Mouse (Mus musculus) brain, embryonic 14.5 days (tissue): Measurements from ENCODE around the gene 9130204L05Rik. TPM values are rescaled to one million over a fixed set of nuclear protein-coding genes. Genes with fewer than 3 reads are reported as not detected.

Source experiments
- DNase-seq: peaks from one replicate; pipeline ENCODE4 v3.0.0-alpha.2; 2011; ENCODE audit warnings: low read depth
- CTCF ChIP-seq: fragments of 200-500 bp; IDR thresholded peaks from 2 replicates; pipeline ENCODE4 v1.5.1; 2012; ENCODE audit warnings: inconsistent platforms, mild to moderate bottlenecking, moderate library complexity, borderline replicate concordance; ENCODE audit not compliant: insufficient read depth, insufficient read length; ENCODE audit errors: extremely low read depth
- POLR2A ChIP-seq: fragments of 200-500 bp; IDR thresholded peaks from 2 replicates; pipeline ENCODE4 v1.6.1; 2012; ENCODE audit warnings: mild to moderate bottlenecking, inconsistent platforms, borderline replicate concordance; ENCODE audit not compliant: poor library complexity, insufficient read depth, insufficient read length, severe bottlenecking; ENCODE audit errors: extremely low read depth
- polyA plus RNA-seq: library from polyadenylated mRNA; depleted of rRNA; stranded (reverse); fragments of >200 nt; gene quantifications from 2 replicates; pipeline ENCODE4 v1.2.3, GENCODE M21; 2012; rRNA removed

9130204L05Rik gene
- polyA plus RNA-seq: not detected in 2 replicates

DNA sequence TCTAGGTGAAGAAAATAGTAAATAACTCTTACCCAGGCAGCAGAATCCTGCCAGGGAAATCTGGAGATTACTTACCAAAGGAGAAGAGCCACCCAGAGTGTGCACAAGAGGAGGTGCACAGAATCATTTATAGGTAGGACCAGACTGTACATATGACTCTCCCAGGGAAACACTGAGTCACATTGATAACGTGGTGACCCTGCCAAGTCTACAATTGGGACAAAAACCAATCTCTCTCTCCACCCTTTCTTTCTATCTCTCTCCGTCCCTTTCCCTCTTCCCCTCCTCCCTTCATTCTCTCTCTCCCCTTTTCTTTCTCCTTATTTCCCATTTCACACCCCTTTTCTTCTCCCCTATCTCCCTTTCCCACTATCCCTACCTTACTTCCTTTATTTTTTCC is at the start of gene 9130204L05Rik:
Gene 9130204L05Rik (minus strand): TSS at position 101 of the 400 bp plus-strand sequence.
- TF ChIP-seq CTCF (no peak), POLR2A (no peak)
- no peak for DNase-seq

DNA sequence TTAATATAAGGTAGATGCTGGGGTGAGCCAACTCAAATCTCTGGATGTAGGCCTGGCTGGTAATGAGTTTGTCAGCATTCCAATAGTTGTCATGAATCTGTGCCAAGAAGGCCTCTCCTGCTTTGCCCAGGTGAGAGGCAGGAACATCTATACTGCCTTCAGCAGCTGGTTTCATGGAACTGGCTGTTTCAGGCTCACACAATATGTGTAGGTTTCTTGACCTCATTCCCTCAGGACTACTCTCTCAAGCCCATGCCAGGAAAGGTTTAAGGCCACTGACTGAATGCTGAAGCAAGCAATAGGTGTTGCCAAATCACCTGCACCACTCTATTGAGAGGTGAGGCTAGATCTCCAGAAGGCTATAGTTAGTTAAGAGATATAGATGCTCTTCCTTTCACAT is 18.1 kb upstream of the 9130204L05Rik start:
- no peak for DNase-seq
- TF ChIP-seq CTCF (no peak), POLR2A (no peak)

DNA sequence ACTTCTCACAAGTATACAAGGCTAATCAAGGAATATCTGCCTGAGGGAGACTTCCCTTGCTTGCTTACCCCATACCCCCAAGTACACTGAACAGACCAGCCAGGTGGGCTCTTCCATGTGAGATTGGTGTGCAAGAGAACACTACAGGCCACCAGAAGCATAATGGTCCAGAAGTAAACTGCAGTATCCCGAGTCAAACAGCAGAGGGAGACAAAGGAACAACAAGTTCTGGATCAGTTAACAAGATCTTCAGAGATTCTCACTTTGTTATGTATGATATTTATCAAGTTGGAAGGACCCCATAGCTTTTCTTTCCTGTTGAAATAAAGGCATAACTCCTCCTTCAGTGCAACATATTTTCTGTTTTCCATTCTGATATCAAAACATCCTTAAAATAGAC is 31.4 kb downstream of the 9130204L05Rik start:
- DNase-seq: no peak
- no peak for TF ChIP-seq POLR2A
- TF ChIP-seq CTCF: no peak

DNA sequence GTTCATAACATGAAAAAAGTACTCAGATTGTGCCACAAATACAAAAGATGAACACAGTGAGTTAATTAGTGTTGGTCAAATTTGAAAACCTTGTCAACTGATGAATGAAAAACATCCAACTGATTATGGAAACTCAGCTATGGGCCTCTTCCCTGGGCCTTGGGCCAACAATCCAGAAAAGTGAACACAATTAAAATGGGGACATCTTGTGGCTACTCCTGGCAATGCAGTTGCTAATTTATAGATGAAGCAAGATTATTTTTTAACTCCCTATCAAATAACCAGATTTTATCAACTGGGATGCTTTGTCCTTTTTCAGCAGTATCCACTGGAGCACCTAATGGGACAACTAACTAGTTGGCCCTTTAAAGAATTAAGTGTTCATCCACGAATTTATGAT is 37.9 kb downstream of the 9130204L05Rik start:
- DNase-seq: no peak
- TF ChIP-seq CTCF (no peak), POLR2A (no peak)
